Mouse (Mus musculus): ENCODE measurements around the gene Abhd2.

Gene Abhd2

GRCm38 (mm10) chr7:79318110-79318801, 45.3 kb downstream of the Abhd2 start:
- no peak for DNase-seq (ENCODE audit: low spot score in 2 of 2)

GRCm38 (mm10) chr7:79323855-79324254, 50.9 kb downstream of the Abhd2 start:
- DNase-seq (ENCODE audit: low spot score in 2 of 2): no peak

- DNase-seq (ENCODE audit: low spot score in 2 of 2): no peak
These were observed 55.8 kb downstream of the Abhd2 start for GRCm38 (mm10) chr7:79328769-79329168.

- DNase-seq (ENCODE audit: low spot score in 2 of 2): no peak
These were observed 58.2 kb downstream of the Abhd2 start for GRCm38 (mm10) chr7:79331197-79331596.

- no peak for DNase-seq (ENCODE audit: low spot score in 2 of 2)
These were observed 60.4 kb downstream of the Abhd2 start for GRCm38 (mm10) chr7:79333419-79333818.

GRCm38 (mm10) chr7:79336362-79336910, 63.4 kb downstream of the Abhd2 start:
- DNase-seq (ENCODE audit: low spot score in 2 of 2): peak in 1 of 2 experiments; percentile 64

GRCm38 (mm10) chr7:79345902-79346301, 72.9 kb downstream of the Abhd2 start:
- peak in 1 of 2 experiments; percentile 66 for DNase-seq (ENCODE audit: low spot score in 2 of 2)

GRCm38 (mm10) chr7:79346555-79347075, 73.6 kb downstream of the Abhd2 start:
- no peak for DNase-seq (ENCODE audit: low spot score in 2 of 2)

GRCm38 (mm10) chr7:79347108-79347813, 74.3 kb downstream of the Abhd2 start:
- no peak for DNase-seq (ENCODE audit: low spot score in 2 of 2)

GRCm38 (mm10) chr7:79348816-79349215, 75.8 kb downstream of the Abhd2 start:
- no peak for DNase-seq (ENCODE audit: low spot score in 2 of 2)

- DNase-seq (ENCODE audit: low spot score in 2 of 2): peak; percentile 75 to 92
These were observed 76.9 kb downstream of the Abhd2 start for GRCm38 (mm10) chr7:79349738-79350386.

- peak; percentile 90 to 93 for DNase-seq (ENCODE audit: low spot score in 2 of 2)
These were observed 85.6 kb downstream of the Abhd2 start for GRCm38 (mm10) chr7:79358350-79359182.

- DNase-seq (ENCODE audit: low spot score in 2 of 2): no peak
These were observed 86.1 kb downstream of the Abhd2 start for GRCm38 (mm10) chr7:79359183-79359435.

GRCm38 (mm10) chr7:79360056-79360455, 87.1 kb downstream of the Abhd2 start:
- no peak for DNase-seq (ENCODE audit: low spot score in 2 of 2)

GRCm38 (mm10) chr7:79362208-79362607, 89.2 kb downstream of the Abhd2 start:
- peak in 1 of 2 experiments; percentile 63 for DNase-seq (ENCODE audit: low spot score in 2 of 2)

GRCm38 (mm10) chr7:79362830-79363229, 89.8 kb downstream of the Abhd2 start:
- DNase-seq (ENCODE audit: low spot score in 2 of 2): no peak

- DNase-seq (ENCODE audit: low spot score in 2 of 2): no peak
These were observed 90.5 kb downstream of the Abhd2 start for GRCm38 (mm10) chr7:79363370-79364043.

- no peak for DNase-seq (ENCODE audit: low spot score in 2 of 2)
These were observed 95.7 kb downstream of the Abhd2 start for GRCm38 (mm10) chr7:79368664-79369063.

GRCm38 (mm10) chr7:79369416-79369815, 96.4 kb downstream of the Abhd2 start:
- no peak for DNase-seq (ENCODE audit: low spot score in 2 of 2)

- DNase-seq (ENCODE audit: low spot score in 2 of 2): peak in 1 of 2 experiments; percentile 74
These were observed 98.4 kb downstream of the Abhd2 start for GRCm38 (mm10) chr7:79371321-79371879.

- DNase-seq (ENCODE audit: low spot score in 2 of 2): no peak
These were observed 101.0 kb downstream of the Abhd2 start for GRCm38 (mm10) chr7:79374017-79374416.
